Mouse (Mus musculus) brain, embryonic 14.5 days (tissue): ENCODE data around the gene Mdn1.

Experiments used
- CTCF ChIP-seq: fragments of 200-500 bp; IDR thresholded peaks from 2 replicates; pipeline ENCODE4 v1.5.1; 2012; ENCODE audit warnings: inconsistent platforms, mild to moderate bottlenecking, moderate library complexity, borderline replicate concordance; ENCODE audit not compliant: insufficient read depth, insufficient read length; ENCODE audit errors: extremely low read depth
- POLR2A ChIP-seq: fragments of 200-500 bp; IDR thresholded peaks from 2 replicates; pipeline ENCODE4 v1.6.1; 2012; ENCODE audit warnings: mild to moderate bottlenecking, inconsistent platforms, borderline replicate concordance; ENCODE audit not compliant: poor library complexity, insufficient read depth, insufficient read length, severe bottlenecking; ENCODE audit errors: extremely low read depth

DNA sequence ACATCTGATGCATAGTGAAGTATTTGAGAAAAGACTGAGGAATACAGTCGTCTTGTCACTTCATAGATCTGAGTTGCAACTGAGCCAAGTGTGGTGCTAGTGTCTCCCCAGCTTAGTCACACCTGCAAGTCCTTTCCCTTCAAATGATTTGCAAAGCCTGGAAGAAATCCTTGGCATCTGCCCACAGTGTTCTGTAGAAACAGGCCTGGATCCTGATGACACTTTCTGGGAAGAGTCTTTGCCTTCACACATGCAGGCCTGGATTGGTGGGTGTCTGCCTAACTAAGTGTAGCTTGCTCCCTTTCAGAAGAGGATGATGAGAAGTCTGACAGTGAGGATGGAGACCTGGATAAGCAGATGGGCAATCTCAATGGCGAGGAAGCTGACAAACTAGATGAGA lies 100.5 kb downstream of the Mdn1 start:
- no peak for TF ChIP-seq CTCF
- no peak for TF ChIP-seq POLR2A
